Mouse (Mus musculus) bone marrow macrophage, adult 2 months (primary cell): ENCODE measurements around the gene Foxd4.

Source experiments
- CTCF ChIP-seq: IDR thresholded peaks from 2 replicates; pipeline ENCODE4 v1.5.1; 2012; ENCODE audit warnings: low read depth, mild to moderate bottlenecking, low read length, moderate library complexity
- POLR2A ChIP-seq: IDR thresholded peaks from 2 replicates; pipeline ENCODE4 v1.6.1; 2012; ENCODE audit warnings: mild to moderate bottlenecking, low read depth, low read length, borderline replicate concordance

GRCm38 (mm10) chr19:24898737-24899577 is 2.0 kb downstream of the Foxd4 start:
- TF ChIP-seq CTCF = no peak
- TF ChIP-seq POLR2A = no peak
